Mouse (Mus musculus) kidney, postnatal 36 days (tissue): ENCODE data around the gene Npas2.

Source experiments
- DNase-seq, 2 experiments: peaks; one replicate each; pipeline ENCODE4 v3.0.0; 2021 to 2022; ENCODE audit warnings: mixed read lengths in 2 of 2

Npas2 gene

DNA sequence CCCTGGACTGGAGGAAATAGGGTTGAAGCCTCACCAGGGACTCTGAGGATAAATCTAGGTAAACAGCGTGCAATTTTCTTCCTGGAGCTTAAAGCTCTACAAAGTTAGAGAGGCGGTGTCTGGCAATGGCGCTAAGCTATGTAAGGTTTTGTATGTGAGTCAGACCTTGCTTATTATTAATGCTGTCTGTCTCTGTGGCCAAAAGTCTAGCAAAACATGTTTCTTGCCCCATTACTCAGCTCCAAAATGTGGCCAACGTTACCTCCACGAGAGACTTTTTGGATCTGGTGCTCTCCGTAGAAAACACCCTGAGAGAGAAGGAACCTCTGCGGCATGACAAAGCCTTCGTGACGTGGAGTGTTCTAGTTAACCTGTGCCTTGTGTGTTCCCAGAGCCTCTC, 93.5 kb downstream of the Npas2 start:
- DNase-seq = no peak

DNA sequence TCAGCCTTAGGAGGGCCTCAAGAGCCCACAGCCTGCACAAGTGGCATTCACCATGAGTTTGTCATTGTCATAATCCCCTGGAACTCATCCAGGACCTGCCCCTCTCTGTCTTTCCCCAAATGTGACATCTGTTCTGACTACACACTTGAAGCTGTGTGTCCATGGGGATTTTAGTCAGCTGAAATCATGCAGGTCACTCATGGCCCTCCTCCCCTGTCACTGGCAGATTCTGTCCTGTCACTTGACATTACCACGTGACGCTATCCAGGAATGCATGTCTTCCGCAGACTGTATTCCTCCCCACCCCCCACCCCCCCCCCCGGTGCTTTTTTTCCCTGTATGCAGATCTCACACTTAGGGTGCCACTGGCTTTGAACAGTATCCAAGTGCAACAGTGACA, 94.3 kb downstream of the Npas2 start:
- no peak for DNase-seq

DNA sequence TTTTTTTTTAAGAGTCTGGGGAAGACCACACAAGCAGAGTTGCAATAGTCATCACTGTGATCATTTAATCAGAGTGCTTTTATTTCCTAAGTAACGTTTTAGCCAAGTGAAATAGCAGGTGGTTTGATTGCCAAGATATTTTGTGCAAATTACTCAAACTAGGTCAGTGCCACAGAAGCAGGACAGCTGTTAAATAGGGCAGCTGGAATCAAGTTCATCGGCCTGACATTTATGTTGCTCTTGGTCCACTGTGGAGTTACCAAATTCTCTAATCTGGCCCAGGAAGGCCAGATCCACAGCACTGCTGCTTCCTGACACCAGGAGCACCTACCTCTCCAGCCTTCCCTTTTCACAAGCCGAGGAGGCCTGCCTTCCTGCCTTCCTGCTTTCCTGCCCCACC, 94.9 kb downstream of the Npas2 start:
- DNase-seq = no peak

GRCm38 (mm10) chr1:39292001-39292400, 98.5 kb downstream of the Npas2 start:
- DNase-seq = no peak

DNA sequence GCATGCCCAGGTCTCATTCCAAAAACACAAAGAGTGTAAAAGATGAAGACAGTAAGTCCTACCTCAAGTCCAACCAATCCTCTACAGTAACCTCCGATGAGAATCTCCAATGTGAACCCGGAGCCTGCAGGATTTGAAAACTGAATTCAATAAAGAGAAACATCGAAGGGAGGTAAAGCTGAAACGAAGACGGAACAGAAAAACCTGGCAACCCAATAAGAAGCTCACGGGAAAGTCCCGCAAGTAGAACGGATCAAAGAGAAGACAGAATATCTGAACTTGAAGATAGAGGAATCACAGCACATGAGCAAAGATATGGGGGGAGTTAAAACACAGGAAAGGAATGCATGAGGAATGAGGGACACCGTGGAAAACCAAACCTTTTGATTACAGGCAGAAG, 104.8 kb downstream of the Npas2 start:
- DNase-seq = no peak

- DNase-seq = no peak
Observed at GRCm38 (mm10) chr1:39300243-39300642, 106.7 kb downstream of the Npas2 start.

- DNase-seq = no peak
Observed at GRCm38 (mm10) chr1:39300676-39301075, 107.1 kb downstream of the Npas2 start.

DNA sequence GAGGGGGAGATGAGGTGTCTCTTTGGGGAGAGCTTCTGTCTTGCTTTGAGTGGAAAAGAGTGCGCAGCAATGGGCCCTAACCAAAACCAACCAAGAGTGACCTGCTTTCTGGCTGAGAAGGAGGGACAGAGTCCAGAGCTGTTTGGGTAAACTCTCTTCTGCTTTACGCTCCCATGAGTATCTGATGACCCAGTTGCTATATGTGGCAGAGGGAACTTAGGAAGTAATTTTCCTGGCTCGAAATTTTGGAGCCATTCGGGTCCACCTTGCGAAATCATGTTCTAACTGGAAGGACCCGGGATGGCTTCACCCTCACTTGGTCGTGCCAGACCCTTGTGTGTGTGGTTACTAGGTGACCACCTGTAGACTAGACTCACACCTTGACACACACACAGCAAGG, 108.7 kb downstream of the Npas2 start:
- no peak for DNase-seq

GRCm38 (mm10) chr1:39303054-39303649, 109.6 kb downstream of the Npas2 start:
- DNase-seq = no peak

DNA sequence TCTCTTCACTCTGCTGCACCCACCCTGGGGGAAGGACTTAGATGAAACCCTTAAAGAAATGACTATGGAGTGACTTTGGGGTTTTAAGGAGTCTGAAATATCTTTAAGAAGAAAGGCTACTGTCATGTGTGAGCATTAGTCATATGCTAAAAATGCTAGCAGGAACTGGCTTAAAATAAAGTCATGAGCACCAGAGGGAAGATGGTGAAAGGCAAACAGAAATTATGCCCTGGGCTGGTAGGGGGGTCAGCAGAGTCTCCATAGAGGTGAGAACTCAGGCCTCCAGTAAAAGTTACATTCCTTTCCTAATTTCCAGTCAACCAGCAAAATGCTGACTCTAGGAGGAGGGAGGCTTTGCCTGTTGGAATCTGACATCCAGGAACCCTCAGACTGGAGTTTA, 113.8 kb downstream of the Npas2 start:
- no peak for DNase-seq

DNA sequence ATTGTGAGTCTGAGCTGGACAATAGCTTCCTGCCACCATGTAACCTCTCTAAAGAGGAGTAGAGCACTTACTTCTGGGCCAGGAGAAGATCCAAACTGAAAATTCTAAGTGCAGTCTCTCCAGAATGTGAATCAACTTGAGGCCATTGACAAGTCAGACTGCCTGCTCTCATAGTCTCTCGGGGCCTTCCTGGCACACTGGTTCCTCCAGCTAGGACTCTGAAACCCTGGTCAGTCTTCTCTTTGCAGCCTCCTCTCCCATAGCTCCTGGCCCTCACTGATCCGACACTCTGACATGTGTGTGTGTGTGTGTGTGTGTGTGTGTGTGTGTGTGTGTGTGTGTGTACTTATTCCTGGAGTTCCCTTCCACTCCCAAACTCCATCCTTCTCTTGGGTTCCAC, 114.4 kb downstream of the Npas2 start:
- no peak for DNase-seq

DNA sequence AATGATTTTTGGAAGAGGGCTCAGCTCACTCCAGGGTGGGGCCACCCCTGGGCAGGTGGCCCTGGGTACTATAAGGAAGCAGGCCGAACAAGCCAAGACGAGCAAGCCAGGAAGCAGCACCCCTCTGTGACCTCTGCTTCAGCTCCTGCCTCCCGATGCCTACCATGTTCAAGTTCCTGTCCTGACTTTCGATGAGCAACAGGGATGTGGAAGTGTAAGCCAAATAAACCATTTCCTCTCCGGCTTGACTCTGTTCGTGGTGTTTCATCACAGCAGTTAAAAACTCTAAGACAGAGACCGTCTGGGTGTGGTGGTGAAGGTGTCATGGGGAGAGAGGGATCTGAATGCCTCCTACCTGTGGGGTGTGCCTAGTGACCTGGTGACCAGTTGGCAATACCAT, 116.0 kb downstream of the Npas2 start:
- DNase-seq = no peak

GRCm38 (mm10) chr1:39312345-39312967, 118.9 kb downstream of the Npas2 start:
- no peak for DNase-seq

DNA sequence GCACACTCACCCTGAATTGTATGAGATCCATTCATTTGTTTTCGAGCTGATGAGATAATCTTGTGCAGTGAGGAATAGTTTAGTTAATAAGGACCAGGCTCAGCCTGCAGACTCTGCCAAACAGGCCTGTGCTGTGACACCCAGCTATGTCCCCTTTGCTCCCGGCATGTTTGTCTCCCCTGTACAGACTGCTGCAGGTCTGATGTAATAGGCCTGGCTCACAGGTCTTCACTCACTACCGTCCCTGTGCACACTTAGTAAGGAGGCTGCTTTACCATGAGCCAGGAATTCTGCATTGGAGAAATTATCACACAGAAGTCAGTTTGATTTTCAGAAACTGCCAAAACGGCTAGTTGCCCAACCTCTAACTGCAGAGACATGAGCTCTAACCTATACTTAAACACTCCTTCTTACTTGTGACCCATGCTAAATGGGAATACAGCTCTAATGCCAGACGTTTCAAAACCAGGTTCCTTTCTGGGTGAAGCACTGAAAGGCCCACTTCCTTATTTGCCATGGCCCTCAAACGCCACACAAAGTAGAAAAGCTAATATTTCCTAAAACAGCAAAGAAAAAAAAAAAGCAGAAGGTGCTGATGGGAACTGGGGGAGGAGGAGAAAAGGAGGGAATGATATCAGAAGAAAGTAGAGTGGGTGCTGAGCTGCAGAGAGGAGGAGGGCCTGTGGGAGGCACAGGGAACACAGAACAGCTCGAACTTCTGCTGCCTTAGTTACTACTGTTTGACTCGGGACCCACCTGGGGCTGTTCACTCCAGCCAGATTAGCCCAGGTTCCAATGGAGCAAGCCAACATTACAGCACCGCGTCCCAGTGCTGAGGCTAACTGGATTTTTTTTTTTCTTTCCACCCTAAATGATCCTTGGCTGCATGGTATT, 120.1 kb downstream of the Npas2 start:
- no peak for DNase-seq

DNA sequence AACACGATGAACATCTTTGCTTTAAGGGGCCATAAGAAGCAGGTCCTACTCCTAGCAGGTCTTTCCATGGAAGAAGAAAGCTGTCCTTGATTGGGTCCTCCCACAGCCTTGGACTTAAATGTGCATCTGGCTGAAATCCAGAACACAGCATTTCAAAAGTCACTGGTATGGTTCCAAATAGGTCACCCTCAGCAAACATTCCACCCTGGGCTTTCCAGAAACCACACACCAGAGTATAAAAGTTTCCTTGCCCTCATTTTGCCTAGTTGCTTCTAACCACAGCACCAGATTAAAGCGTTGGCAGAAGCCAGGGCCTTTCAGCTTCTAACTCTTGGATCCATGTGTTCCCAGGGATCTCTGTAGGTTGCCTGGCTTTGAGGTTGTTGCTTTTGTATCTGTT, 124.4 kb downstream of the Npas2 start:
- peak; percentile 18 to 53 for DNase-seq

DNA sequence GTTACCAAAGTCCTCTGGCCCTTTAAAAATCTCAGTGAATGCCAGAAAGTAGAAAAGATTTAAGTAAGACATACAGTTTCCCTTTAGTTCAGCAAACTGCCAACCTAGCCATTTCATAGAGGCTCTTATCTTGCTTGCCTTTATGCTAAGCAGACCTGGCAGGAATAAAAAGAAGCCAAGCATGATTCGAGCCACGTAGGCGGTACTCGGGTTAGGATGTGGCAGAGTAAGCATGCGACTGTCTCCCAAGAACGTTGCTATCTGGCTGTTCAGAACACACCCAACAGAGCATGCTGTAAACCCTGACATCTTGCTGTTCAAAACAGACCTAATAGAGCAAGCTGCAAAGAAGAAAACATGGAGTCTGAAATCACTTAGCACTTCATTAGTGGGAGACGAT, 125.3 kb downstream of the Npas2 start:
- DNase-seq = no peak

DNA sequence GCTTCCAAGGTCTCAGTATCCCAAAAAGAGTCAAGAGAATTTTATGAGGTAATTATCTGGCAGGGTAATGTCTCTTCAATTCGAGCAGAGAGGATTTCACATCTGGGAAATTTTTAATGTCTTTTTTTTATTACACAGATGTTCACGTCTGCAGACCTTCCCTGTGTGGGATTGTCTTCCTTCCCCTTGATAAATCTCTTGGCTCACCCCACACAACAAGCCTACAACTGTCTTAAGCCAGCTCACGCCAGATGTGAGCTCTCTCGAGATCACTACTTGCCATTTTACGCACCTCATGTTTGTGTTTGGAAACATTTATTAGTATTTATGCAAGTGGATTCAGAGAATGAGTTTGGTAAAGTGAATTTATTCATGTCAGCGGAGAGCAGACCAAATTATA, 128.4 kb downstream of the Npas2 start:
- DNase-seq = no peak

DNA sequence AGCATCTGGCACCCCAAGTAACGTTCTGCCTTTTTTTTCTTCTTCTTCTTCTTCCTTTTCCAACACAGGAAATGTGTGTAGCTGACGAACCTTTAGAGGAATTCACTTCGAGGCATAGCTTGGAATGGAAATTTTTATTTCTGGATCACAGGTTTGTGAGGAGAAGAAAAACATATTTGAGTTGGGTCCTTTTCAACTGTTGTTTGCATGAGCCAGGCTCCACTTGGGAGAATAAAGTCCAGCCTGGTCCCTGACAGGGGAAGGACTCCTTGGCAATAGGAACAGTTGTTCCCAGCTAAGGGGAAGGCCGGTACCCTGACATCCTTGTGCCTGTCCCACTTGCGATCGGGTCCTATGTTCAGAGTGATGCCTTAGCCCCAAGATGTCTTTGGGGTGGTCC, 131.7 kb downstream of the Npas2 start:
- no peak for DNase-seq

DNA sequence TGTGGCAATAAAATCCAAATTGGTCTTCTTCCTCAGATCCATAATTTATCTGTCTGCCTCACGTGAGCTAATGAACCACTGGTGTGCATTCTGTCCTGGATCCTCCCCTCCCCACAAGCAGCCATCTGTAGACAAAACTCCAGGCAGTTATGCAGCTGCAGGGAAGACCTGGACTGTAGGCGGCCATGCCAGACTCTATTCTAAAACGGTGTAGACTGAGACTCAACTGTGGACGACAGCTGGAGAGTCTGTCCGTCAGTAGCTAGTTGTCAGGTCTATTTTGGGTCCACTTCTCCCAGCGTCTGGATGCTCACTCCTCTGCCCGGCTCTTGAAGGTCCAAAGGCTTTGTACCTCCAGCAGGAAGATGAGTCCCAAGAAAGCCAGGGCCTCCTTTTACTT, 134.0 kb downstream of the Npas2 start:
- DNase-seq = no peak

DNA sequence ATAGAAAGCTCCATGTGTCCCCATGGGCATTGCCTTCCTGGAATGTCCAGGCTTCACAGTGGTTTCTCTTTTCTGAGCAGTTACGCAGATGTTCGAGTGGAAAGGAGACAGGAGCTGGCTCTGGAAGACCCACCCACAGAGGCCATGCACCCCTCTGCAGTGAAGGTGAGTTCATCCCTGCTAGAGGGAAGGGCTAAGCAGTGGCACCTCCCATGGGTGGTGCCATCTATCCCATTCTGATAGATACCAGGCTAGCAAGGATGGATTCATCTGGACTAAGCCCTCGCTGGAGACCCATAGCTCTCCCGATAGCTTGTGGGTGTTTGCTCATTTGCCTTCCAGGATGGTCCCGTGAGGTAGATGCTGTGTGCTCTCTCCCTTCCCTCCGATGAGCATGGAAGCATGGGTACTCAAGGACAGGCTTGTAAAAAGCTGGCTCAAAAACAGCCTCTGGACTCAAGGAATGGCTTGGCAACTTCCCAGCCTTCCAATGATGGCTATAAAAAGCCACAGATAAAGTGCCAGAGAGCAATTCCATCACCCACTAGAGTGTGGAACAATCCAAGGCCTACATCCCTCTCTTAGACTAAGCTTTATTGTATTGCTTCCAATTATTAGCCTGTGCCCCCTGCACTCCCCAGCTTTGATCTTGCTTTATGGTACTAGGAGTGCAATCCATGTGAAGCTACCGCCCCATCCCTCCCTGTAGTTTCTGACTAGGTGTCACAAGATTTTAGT, 137.5 kb downstream of the Npas2 start:
- no peak for DNase-seq

DNA sequence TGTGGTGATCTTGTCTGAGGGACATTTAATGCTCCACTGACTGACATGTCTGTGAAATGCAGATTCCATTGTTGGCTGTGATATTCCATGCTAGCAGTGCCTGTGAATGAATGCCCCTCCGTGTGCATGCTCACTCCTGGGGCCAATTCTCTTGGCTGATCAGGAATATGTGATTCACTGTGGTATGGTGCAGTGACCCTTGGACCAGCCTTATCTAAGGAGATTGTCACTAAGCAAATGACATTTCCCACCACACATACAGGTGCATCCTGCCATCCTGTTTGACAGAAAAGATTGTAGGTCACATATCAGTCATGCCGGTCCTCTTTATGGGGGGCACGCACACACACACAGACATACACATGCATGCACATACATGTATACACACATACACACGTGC, 138.9 kb downstream of the Npas2 start:
- no peak for DNase-seq

- DNase-seq = no peak
Observed at GRCm38 (mm10) chr1:39335561-39336196, 142.1 kb downstream of the Npas2 start.

DNA sequence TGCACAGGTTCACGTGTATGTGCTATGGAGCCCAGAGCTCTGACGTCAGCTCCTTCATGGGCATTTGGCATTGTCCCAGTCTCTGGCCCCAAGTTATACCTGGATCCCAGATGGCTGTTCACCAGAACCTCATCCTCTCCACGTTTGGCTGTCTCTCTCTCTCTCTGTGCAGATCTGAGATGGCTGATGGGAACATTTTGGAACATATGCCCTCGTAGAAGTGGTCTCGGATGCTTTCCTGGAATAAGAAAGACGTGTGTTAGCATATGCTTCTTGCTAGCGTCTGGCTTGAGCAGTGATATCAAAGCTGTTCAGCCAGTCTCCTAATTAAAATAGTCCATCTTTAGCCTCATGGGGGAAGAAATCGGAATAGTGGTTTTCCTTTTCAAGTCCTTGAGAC, 143.3 kb downstream of the Npas2 start:
- no peak for DNase-seq
